Mouse (Mus musculus) right cerebral cortex, postnatal 4 days (tissue): ENCODE measurements around the gene Rpl28.
A peak's percentile ranks its signal among the peaks of the same experiment; 100 is the strongest.

Experiments
- DNase-seq: peaks from one replicate; pipeline ENCODE4 v3.0.0-alpha.2; 2022

Rpl28 gene

DNA sequence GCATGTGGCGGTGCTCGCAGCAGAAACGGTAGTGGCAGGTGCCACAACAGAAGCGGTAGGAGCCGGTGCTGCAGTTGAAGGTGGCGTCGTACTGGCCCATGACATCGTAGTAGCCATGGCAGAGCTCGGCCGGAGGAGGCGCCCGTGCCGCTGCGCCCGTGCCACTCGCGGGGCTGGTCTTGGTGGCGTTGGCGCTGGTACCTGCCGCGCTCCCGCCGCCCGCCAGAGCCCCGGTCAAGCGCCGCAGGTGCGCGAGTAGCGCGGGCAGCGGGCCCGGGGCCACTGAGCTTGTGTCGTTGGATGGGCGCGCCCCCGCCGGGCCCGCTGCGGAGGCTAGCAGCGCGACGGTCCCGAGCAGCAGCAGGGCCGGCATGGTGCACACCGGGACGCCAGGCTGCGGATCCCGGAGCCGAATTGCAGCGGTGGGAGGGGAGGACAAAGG, 43.7 kb downstream of the Rpl28 start:
- peak; percentile 63 for DNase-seq

DNA sequence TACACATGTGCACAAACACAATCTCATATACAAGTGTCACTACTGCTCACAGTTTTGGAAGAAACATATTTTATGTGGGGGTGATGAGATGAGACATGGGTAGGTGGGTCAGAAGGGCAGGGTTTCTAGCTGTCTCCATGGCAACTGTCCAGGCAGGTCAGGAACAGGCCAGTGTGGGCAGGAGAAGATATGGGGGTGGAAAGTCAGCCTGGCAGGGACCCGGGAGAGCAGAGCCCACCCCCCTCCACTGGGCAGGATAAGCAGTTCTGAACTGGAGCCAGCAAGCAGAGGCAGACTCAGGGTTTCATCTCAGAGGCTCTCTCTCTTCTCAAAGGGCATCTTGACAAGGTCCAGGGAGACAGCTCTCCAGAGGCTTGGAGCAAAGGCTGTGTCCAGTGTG, 45.0 kb downstream of the Rpl28 start:
- no peak for DNase-seq

DNA sequence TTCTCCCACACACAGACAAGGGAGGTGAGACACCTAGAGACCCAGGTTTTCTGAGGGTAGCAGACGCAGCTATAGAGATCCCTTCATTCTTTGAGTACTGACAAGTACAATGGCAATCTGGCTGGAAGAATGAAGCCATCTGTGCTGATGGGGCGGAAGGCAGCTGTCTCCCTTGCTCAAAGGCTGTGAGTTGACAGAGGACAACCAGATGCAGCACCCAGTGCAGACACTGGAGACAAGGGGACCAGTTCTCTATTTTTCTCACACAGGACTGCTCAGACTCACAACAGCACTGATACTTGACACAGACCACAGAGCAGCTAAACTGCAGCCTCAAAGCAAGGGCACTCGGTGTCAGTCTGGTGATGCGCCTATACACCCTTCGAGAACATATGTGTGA, 49.4 kb downstream of the Rpl28 start:
- DNase-seq = no peak

DNA sequence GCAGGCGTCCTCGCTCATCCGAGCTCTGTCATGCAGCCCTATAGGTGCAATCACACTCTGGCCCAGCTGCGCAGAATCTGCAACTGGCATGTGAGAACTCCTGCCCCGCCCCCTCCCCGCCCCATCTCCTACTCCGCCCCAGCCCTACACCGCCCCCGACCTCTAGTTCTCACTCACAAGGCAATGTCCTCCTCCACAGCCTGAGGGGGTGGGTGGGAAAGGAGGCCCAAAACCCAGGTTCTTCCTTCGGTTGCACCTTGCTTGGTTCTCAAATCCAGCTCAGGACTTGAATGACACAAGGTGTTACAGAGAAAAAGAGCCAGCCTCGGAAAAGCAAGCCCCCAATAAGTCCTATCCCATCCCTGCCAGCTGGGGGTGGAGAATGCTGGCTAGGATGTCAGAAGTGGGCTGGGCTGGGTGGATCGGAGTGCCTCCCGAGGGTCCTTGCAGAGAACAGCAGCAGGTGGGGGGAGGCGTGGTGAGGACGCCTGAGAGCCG, 50.0 kb downstream of the Rpl28 start:
- peak; percentile 57 for DNase-seq

DNA sequence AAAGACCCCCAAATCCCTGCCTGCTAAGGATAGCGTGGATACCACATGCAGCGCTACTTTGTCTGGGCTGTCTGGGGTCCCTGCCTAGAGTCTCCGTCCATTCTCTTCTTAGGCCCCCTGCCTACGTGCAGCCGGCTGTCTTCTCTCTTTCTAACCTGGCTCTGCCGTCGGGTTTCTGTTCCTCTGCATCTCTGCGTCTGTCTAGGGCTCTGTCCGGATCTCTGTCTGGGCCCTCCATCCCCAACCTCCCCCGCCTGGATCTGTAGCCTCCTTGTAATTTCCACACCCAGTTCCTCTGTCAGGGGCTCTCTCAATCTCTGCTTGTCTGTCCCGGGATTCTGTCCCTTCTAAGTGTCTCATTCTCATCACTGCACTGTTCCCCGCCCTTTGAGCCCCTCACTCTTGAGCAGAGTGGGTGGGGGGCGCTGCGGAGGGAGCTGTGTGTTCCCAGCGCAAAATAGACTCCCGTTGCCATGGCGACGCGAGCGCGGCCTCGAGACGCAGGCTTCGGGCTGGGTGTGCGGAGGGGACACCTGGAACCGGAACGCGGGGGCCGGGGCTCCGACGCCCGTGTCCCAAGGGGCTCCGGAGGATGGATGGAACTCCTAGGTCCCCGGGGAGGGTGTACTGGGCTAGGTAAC, 51.0 kb downstream of the Rpl28 start:
- peak; percentile 88 for DNase-seq

DNA sequence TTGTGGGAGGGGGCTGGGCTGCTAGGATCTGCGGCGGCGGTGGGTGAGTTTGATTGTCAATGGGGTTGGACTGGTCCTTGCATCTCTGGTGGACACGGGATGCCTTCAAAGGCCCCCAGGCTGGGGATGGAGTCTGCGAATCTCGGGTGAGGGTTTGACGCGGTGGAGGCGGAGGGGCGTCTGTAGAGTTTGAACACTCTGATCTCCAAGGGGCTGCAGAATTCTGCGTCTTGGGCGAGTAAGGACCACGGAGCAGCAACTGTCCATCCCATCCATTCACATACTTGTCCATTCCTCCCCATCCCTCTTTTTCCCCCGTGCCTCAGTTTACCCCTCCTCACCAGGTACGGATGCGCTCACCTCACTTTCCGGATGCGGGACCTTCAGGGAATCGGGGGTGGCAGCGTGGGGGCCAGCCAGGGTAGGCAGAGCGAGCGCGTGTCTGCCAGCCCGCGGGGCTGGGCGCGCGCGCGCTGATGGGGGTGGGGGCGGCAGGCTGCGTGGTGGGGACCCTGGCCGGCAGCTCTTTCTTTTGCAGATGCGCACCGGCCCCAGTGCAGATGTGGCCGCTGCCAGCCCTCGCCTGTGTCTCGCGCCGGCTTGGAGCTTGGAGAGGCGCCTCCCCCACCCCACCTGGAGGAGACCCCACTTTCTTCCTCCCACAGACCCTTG, 51.7 kb downstream of the Rpl28 start, which contains the start of gene Shisa7:
Gene Shisa7 (minus strand): TSS at position 452 of the 672 bp plus-strand sequence.
- peak; percentile 69 for DNase-seq
